Mouse (Mus musculus): ENCODE results near the gene Spock1.

DNA sequence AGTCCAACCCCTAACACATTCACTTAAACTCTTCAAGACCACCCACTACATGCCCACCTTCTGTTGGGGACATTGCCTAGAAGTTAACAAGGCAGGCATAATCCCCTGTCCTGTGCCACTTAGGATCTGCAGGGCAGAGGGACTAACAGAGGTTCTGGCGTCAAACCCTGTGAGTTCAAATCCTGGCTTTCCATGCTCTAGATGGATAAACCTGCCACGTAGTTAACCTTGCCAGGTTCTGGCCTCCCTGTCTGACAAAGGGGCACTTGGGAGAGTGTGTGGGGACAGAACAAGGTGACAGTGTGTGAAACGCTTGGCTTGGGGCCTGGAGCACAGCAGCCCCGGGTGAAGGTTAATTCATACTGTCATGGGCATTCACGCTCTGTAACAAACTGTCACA lies 36.3 kb upstream of the Spock1 start:
- TF ChIP-seq POLR2A (IDR thresholded peaks at IDR 0.05; ENCODE audit: low read depth, low read length): no peak
- TF ChIP-seq CTCF (IDR thresholded peaks at IDR 0.05; ENCODE audit: extremely low read depth, insufficient read depth, insufficient read length, insufficient replicate concordance): no peak

Measured in spleen, adult 2 months (tissue).